Mouse (Mus musculus) ES-E14 (cell line): ENCODE results near the gene Med7.

ENCODE experiments used
- CHD2 ChIP-seq: IDR thresholded peaks from 2 replicates; pipeline ENCODE4 v1.6.1; 2014; ENCODE audit warnings: mild to moderate bottlenecking, low read depth, low read length, inconsistent platforms
- HCFC1 ChIP-seq: IDR thresholded peaks from 2 replicates; pipeline ENCODE4 v1.6.1; 2012; ENCODE audit warnings: low read length, inconsistent platforms, borderline replicate concordance; ENCODE audit not compliant: insufficient read depth
- MAFK ChIP-seq: IDR thresholded peaks from 2 replicates; pipeline ENCODE4 v1.6.1; 2014; ENCODE audit warnings: mild to moderate bottlenecking, low read depth, low read length, inconsistent platforms; ENCODE audit not compliant: insufficient read depth
- ZC3H11A ChIP-seq: IDR thresholded peaks from 2 replicates; pipeline ENCODE4 v1.6.1; 2012; ENCODE audit warnings: low read depth, mild to moderate bottlenecking, inconsistent platforms, low read length, borderline replicate concordance
- ZNF384 ChIP-seq: IDR thresholded peaks from 2 replicates; pipeline ENCODE4 v1.6.1; 2012; ENCODE audit warnings: low read depth, low read length, inconsistent platforms

DNA sequence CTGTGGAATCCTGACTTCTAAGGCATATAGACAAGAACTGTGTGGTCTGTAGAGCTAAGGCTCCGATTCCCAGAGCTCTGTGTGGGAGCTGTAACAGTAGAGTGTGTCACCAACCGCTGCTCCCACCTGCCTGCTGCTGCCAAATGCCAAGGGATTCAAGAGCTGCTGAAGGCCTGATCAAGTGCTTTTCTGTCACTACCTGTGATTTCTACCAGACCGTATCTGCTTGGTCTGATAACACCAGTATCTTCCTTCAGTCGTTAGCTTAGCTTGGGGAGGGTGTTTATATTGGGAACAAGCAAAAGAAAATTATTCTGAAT, 39.9 kb upstream of the Med7 start:
- TF ChIP-seq CHD2 (no peak), HCFC1 (no peak), ZNF384 (no peak), MAFK (no peak), ZC3H11A (no peak)
